Mouse (Mus musculus) embryonic fibroblast, embryonic 13.5 days (primary cell): ENCODE measurements around the gene Gsdma. TPM values are rescaled to one million over a fixed set of nuclear protein-coding genes. Genes with fewer than 3 reads are reported as not detected.
"Not testable (repeated sequence)": the region's sequence is repeated elsewhere in the genome, so short reads cannot be mapped to it uniquely, and the experiment has no call there.

Experiments used
- H3K27ac ChIP-seq: 2 replicates; pipeline ENCODE4 v1.5.1; 2012; ENCODE audit warnings: low read length, control low read depth, inconsistent platforms; ENCODE audit not compliant: insufficient read depth
- H3K4me1 ChIP-seq: 2 replicates; pipeline ENCODE4 v1.6.1; 2011; ENCODE audit warnings: low read length; ENCODE audit not compliant: control insufficient read depth, insufficient read depth
- H3K4me3 ChIP-seq: 2 replicates; pipeline ENCODE4 v1.5.1; 2011; ENCODE audit warnings: mild to moderate bottlenecking, control low read depth, low read length; ENCODE audit not compliant: insufficient read depth
- CTCF ChIP-seq: IDR thresholded peaks from 2 replicates; pipeline ENCODE4 v1.5.1; 2011; ENCODE audit warnings: mild to moderate bottlenecking, control low read depth, low read length, moderate library complexity, borderline replicate concordance; ENCODE audit not compliant: insufficient read depth
- POLR2A ChIP-seq: IDR thresholded peaks from 2 replicates; pipeline ENCODE4 v1.6.1; 2011; ENCODE audit warnings: low read depth, mild to moderate bottlenecking, control low read depth, low read length, moderate library complexity
- polyA plus RNA-seq: library from polyadenylated mRNA; stranded (reverse); fragments of >200 nt; gene quantifications from 2 replicates; pipeline ENCODE4 v1.2.4, GENCODE M21; 2011; ENCODE audit warnings: low read depth; ENCODE audit not compliant: missing spikeins, insufficient read length

Gsdma gene
- polyA plus RNA-seq, 1 experiment, result not detected

GRCm38 (mm10) chr11:98709001-98709741 is 45.0 kb downstream of the Gsdma start:
- TF ChIP-seq CTCF (no peak), POLR2A (no peak)
- Histone ChIP-seq H3K4me1 (peaks cover 8% of the 10 kb centered on the region), H3K27ac (peak overlapping the region; percentile 43), H3K4me3 (no peak overlapping the region)

GRCm38 (mm10) chr11:98710416-98711045 is 46.4 kb downstream of the Gsdma start:
- TF ChIP-seq CTCF (peak; percentile 89), POLR2A (no peak)
- Histone ChIP-seq H3K4me3 (no peak overlapping the region), H3K4me1 (peaks cover 8% of the 10 kb centered on the region), H3K27ac (peak overlapping the region; percentile 43; the same call in 1 of the 2 replicates)

- H3K27ac ChIP-seq, result no peak overlapping the region
- H3K4me3 ChIP-seq, result no peak overlapping the region
- peaks cover 8% of the 10 kb centered on the region for H3K4me1 ChIP-seq
- no peak for TF ChIP-seq CTCF
- no peak for TF ChIP-seq POLR2A
Measured at GRCm38 (mm10) chr11:98711046-98711434, 46.9 kb downstream of the Gsdma start.

GRCm38 (mm10) chr11:98712009-98712408 is 47.9 kb downstream of the Gsdma start:
- H3K4me1 ChIP-seq, H3K4me3 ChIP-seq, H3K27ac ChIP-seq: not testable (repeated sequence)

GRCm38 (mm10) chr11:98713703-98714102 is 49.6 kb downstream of the Gsdma start:
- TF ChIP-seq CTCF, result no peak
- TF ChIP-seq POLR2A, result no peak
- Histone ChIP-seq H3K4me1 (peaks cover 4% of the 10 kb centered on the region; the same call in 1 of the 2 replicates), H3K4me3 (no peak overlapping the region), H3K27ac (no peak overlapping the region)

- TF ChIP-seq POLR2A, result no peak
- TF ChIP-seq CTCF, result no peak
- H3K4me3 ChIP-seq, result no peak overlapping the region
- no peaks in the 10 kb centered on the region for H3K4me1 ChIP-seq
- no peak overlapping the region for H3K27ac ChIP-seq
Measured at GRCm38 (mm10) chr11:98715946-98716345, 51.8 kb downstream of the Gsdma start.

GRCm38 (mm10) chr11:98717904-98718303 is 53.8 kb downstream of the Gsdma start:
- TF ChIP-seq CTCF (peak; percentile 78; the same call in 1 of the 2 replicates), POLR2A (no peak)
- no peak overlapping the region for H3K27ac ChIP-seq
- H3K4me1 ChIP-seq, result no peaks in the 10 kb centered on the region
- H3K4me3 ChIP-seq, result no peak overlapping the region

GRCm38 (mm10) chr11:98720756-98721155 is 56.6 kb downstream of the Gsdma start:
- Histone ChIP-seq H3K27ac (no peak overlapping the region), H3K4me1 (no peaks in the 10 kb centered on the region), H3K4me3 (no peak overlapping the region)
- TF ChIP-seq CTCF, result no peak
- TF ChIP-seq POLR2A, result no peak

- no peak for TF ChIP-seq POLR2A
- no peak for TF ChIP-seq CTCF
Measured at GRCm38 (mm10) chr11:98721458-98722226, 57.5 kb downstream of the Gsdma start.

GRCm38 (mm10) chr11:98723098-98723497 is 58.9 kb downstream of the Gsdma start:
- Histone ChIP-seq H3K27ac (no peak overlapping the region), H3K4me3 (no peak overlapping the region), H3K4me1 (no peaks in the 10 kb centered on the region)
- TF ChIP-seq CTCF (no peak), POLR2A (no peak)

More at GRCm38 (mm10) chr11:98721458-98722226, 57.5 kb downstream of the Gsdma start:
- Histone ChIP-seq H3K27ac (no peak overlapping the region), H3K4me3 (no peak overlapping the region), H3K4me1 (no peaks in the 10 kb centered on the region)
